Mouse (Mus musculus) thymus, adult 2 months (tissue): Measurements from ENCODE around the gene Snx14.

Experiments
- CTCF ChIP-seq: fragments of 200-500 bp; IDR thresholded peaks from 2 replicates; pipeline ENCODE4 v1.5.1; 2012; ENCODE audit warnings: mild to moderate bottlenecking, control low read depth, low read length, moderate library complexity, borderline replicate concordance; ENCODE audit not compliant: control insufficient read depth, poor library complexity, insufficient read depth; ENCODE audit errors: extremely low read depth
- POLR2A ChIP-seq: fragments of 200-500 bp; IDR thresholded peaks from 2 replicates; pipeline ENCODE4 v1.6.1; 2012; ENCODE audit warnings: mild to moderate bottlenecking, low read length, control low read depth, moderate library complexity; ENCODE audit not compliant: control insufficient read depth, poor library complexity, insufficient read depth; ENCODE audit errors: extremely low read depth

DNA sequence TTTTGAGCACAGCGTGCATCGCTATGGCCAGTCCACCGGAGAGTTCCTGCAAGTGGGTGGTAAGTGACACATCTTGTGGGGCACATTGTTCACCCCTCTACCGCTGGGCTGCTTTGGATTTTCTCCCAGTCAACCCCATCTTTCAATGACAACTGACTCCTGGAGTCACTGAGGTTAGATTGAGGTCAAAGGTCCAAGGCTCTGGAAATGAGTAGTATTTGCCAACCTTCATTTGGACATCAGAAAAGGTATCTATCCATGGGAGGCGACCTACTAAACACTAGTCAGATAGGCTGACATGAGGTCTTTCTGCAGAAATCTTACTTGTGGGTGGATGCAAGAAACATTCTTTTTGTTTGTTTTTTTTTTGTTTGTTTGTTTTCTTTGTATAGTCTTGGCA is 71.4 kb downstream of the Snx14 start:
- no peak for TF ChIP-seq CTCF
- TF ChIP-seq POLR2A, result no peak
